Mouse (Mus musculus) small intestine, adult 2 months (tissue): ENCODE measurements around the gene Mtfr2. TPM values are rescaled to one million over a fixed set of nuclear protein-coding genes. Genes with fewer than 3 reads are reported as not detected.

Experiments
- H3K27ac ChIP-seq: fragments of 200-500 bp; 2 replicates; pipeline ENCODE4 v1.5.1; 2012; ENCODE audit warnings: low read depth, low read length, control low read depth, inconsistent platforms; ENCODE audit not compliant: insufficient read depth
- H3K27me3 ChIP-seq: fragments of 200-500 bp; 2 replicates; pipeline ENCODE4 v1.6.1; 2012; ENCODE audit warnings: mild to moderate bottlenecking, moderate library complexity, low read length, inconsistent platforms; ENCODE audit not compliant: control insufficient read depth, insufficient read depth
- H3K36me3 ChIP-seq: fragments of 200-500 bp; 2 replicates; pipeline ENCODE4 v1.6.1; 2012; ENCODE audit warnings: mild to moderate bottlenecking, low read length, control low read depth, inconsistent platforms; ENCODE audit not compliant: control insufficient read depth, insufficient read depth
- H3K4me1 ChIP-seq: fragments of 200-500 bp; 2 replicates; pipeline ENCODE4 v1.6.1; 2012; ENCODE audit warnings: low read length, inconsistent platforms, mixed read lengths; ENCODE audit not compliant: control insufficient read depth, insufficient read depth, insufficient read length
- H3K4me3 ChIP-seq: fragments of 200-500 bp; 2 replicates; pipeline ENCODE4 v1.5.1; 2012; ENCODE audit warnings: low read depth, mild to moderate bottlenecking, control low read depth, inconsistent platforms, low read length, moderate library complexity
- CTCF ChIP-seq: fragments of 200-500 bp; IDR thresholded peaks from 2 replicates; pipeline ENCODE4 v1.5.1; 2012; ENCODE audit warnings: low read depth, mild to moderate bottlenecking, control low read depth, inconsistent platforms, low read length, moderate library complexity, mixed read lengths; ENCODE audit not compliant: insufficient replicate concordance, insufficient read length; ENCODE audit errors: extremely low read depth
- POLR2A ChIP-seq: fragments of 200-500 bp; IDR thresholded peaks from 2 replicates; pipeline ENCODE4 v1.6.1; 2012; ENCODE audit warnings: low read depth, mild to moderate bottlenecking, control low read depth, inconsistent platforms, low read length, moderate library complexity
- WGBS: fragments of 180-500 bp; shearing (Covaris S2); methylation state at CpG from one replicate; pipeline ENCODE4 v1.1.7; 2018; 5-methylcytosine and 5-hydroxymethylcytosine counted together
- polyA plus RNA-seq: library from polyadenylated mRNA; depleted of rRNA; stranded (reverse); fragments of >200 nt; gene quantifications from 2 replicates; pipeline ENCODE4 v1.2.3, GENCODE M21; 2012

The Mtfr2 gene
- polyA plus RNA-seq, 1 experiment: 0.68 TPM

DNA sequence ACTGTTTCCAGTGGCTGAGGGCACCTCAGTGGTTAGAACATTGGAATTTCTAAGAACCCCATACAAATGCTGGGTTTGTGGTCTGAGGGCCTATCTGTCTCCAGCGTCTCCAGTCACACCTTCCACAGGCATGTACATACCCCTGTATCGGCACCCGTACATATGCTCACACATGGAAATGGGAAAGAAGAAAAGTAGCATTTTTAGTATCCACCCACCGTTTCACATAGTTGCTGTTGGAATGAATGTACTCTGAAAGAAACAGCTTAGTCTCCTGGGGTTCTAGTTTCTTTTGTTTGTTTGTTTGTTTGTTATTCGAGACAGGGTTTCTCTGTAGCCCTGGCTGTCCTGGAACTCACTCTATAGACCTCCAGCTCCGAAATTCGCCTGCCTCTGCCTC, 9.7 kb upstream of the Mtfr2 start:
- WGBS: 90% methylated on average over 7 of the region's 7 CpGs
- H3K36me3 ChIP-seq: peaks cover 56% of the 10 kb centered on the region

DNA sequence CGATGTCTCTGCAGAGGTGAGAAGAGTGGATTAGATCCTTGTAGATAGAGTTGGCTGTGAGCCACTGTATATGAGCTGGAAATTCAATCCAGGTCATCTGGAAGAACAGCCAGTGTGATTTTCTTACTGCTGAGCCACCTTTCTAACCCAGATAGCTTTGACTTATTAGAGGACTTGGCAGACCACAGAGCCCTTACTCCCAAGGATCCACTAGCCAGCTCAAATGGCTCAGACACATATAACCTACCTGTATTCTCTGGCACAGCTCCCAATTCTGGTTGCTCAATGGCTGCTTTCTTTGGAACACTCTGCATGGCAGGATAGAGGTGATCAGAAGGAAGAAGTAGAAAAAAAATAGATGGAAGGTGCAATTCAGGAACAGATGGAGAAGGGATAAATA, 1.8 kb upstream of the Mtfr2 start:
- H3K27me3 ChIP-seq: no peaks in the 10 kb centered on the region
- 18% methylated on average over 1 of the region's 1 CpGs for WGBS
- peaks cover 2% of the 10 kb centered on the region; the same call in 1 of the 2 replicates for H3K4me1 ChIP-seq
- peaks cover 33% of the 10 kb centered on the region for H3K36me3 ChIP-seq
- H3K4me3 ChIP-seq: no peak overlapping the region
- H3K27ac ChIP-seq: no peak overlapping the region
- TF ChIP-seq CTCF (no peak), POLR2A (no peak)

More for the DNA sequence above, 9.7 kb upstream of the Mtfr2 start:
- Histone ChIP-seq H3K4me1 (no peaks in the 10 kb centered on the region), H3K4me3 (no peak overlapping the region), H3K27me3 (no peaks in the 10 kb centered on the region), H3K27ac (no peak overlapping the region)
- no peak for TF ChIP-seq CTCF
- TF ChIP-seq POLR2A: no peak

DNA sequence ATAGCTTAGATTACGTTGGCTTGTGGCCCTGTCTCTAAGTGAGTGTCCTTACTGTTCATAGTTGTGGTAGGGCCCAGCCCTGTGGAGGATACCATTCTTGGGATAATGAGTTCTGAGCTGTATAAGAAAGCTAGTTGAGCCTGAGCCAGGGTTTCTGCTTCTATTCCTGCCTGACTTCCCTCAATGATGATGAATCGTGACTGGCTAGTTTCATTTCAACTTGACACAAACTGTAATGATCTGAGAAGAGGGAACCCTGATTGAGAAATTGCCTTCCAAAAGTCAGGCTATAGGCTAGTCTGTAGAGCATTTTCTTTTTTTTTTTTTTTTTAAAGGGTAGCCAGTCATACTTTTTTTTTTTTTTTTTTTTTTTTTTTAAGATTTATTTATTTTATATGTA, 1.3 kb downstream of the Mtfr2 start:
- TF ChIP-seq CTCF (no peak), POLR2A (no peak)
- peaks cover 15% of the 10 kb centered on the region for H3K36me3 ChIP-seq
- H3K4me1 ChIP-seq: peaks cover 2% of the 10 kb centered on the region; the same call in 1 of the 2 replicates
- no peak overlapping the region for H3K4me3 ChIP-seq
- no peak overlapping the region for H3K27ac ChIP-seq
- 81% methylated on average over 2 of the region's 2 CpGs for WGBS
- no peaks in the 10 kb centered on the region for H3K27me3 ChIP-seq

DNA sequence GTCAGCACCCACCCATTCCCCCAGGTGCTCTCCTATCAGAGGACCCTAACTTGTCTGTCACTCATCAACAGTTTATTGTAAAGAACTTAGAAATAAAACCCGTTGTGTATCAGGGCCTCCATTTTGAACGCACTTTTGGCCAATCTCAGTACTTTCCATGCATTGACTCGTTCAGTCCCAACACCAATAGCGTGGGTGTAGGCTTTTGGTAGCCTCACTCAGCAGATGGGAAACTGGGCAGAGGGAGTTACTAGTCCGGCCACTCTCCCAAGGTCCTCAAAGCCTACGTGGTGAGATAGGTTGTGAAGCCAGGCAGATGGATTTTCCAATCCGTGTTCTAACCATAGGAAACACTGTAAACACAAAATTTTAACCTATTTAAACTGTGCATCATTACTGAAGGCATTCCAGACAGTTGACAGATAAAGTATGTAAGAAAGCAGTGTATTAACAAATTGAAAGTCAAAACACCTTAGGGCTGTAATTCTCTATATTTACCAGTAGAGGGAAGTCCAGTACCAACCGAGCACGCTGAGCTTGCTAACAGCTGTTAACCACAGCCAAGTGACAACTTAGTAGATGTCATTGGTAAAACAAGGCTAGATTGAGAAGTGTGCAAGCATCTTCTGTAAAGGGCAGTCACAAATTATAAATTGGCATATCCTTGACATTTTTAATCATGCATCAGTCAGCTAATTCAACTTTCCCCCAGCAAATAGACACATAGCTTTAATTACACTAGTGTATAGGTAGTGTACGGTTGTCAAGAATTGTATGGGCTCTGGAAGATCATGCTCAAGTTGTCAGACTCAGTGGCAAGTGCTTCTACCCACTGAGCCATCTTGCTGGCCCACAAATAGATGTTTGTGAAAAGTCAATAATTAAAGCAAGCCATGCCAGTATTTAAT, 14.2 kb downstream of the Mtfr2 start:
- WGBS: 59% methylated on average over 10 of the region's 10 CpGs
- TF ChIP-seq CTCF (no peak), POLR2A (no peak)
- Histone ChIP-seq H3K36me3 (no peaks in the 10 kb centered on the region), H3K4me3 (no peak overlapping the region), H3K27me3 (no peaks in the 10 kb centered on the region), H3K4me1 (no peaks in the 10 kb centered on the region), H3K27ac (no peak overlapping the region)

DNA sequence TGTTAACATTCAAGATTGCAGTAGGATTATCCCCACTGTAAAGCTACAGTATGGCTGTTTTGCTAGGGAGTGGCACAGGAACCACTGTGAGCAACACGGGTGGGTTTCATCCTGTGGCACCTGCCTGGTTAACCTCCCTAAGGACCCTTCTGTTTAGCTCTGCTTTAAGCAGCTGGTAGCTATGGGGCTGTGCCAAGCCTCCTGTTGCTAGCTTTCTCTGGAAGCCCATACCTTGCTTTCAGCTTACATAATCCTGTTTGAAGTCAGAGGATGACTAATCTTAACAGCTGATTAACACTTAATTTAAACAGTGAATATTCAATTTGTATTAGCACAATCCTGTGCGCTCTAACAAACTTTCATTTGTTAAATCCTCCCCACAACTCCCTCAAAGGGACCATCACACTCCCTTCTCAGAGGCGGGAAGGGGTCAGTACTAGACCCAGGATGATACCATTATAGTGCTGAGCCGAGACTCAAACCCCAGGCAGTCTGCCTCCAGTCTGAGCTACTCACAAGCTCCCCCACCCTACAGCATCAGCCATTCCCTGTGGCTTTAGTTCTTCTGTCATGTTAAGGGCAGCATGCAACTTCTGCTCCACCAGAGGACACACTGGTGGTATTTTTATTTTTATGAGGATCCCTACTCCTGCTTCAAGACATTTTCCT, 15.0 kb downstream of the Mtfr2 start:
- TF ChIP-seq POLR2A (no peak), CTCF (no peak)
- H3K36me3 ChIP-seq: no peaks in the 10 kb centered on the region
- no peak overlapping the region for H3K27ac ChIP-seq
- H3K4me3 ChIP-seq: no peak overlapping the region
- no peaks in the 10 kb centered on the region for H3K4me1 ChIP-seq
- WGBS: 80% methylated on average over 4 of the region's 4 CpGs
- no peaks in the 10 kb centered on the region for H3K27me3 ChIP-seq

DNA sequence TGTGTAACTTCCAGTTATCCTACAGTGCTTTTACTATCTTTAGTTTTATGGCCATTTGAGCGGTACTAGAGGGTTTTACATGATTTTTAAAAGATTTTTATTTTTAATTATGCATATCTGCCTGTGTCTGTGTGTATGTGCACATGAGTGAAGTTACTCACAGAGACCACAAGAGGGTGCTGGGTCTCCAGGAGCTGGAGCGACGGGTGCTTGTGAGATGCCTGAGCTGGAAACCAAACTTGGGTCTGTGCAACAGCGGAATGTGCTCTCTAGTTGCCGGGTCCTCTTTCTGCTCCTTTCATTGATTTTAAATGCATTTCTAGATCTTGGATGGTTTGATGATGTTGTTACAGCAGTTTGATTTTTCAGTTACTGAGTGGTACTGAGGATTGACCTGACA, 24.5 kb downstream of the Mtfr2 start:
- no peaks in the 10 kb centered on the region for H3K36me3 ChIP-seq
- H3K27ac ChIP-seq: no peak overlapping the region
- TF ChIP-seq CTCF (no peak), POLR2A (no peak)
- no peak overlapping the region for H3K4me3 ChIP-seq
- H3K4me1 ChIP-seq: no peaks in the 10 kb centered on the region
- 93% methylated on average over 5 of the region's 5 CpGs for WGBS
- no peaks in the 10 kb centered on the region for H3K27me3 ChIP-seq

DNA sequence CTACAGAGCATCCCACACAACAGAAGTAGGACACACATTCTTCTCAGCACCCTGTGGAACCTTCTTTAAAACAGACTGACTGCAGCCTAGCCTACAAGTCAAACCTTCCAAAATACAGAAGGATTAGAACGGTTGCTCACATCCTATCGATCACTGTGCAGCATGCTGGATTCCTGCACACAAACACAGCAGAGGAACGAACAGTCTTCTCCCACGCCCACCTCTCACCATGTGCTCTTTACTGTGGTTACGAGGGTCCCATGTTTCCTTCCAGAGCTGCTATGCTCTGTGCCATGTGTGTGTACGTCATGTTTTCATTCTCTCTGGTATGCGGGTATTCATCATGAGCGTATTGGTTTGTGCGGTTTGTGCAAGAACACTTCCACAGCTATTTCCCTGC, 30.1 kb downstream of the Mtfr2 start:
- Histone ChIP-seq H3K4me3 (no peak overlapping the region), H3K4me1 (no peaks in the 10 kb centered on the region), H3K27ac (no peak overlapping the region), H3K27me3 (no peaks in the 10 kb centered on the region), H3K36me3 (no peaks in the 10 kb centered on the region)
- WGBS: 85% methylated on average over 9 of the region's 9 CpGs
- no peak for TF ChIP-seq CTCF
- no peak for TF ChIP-seq POLR2A
